Mouse (Mus musculus) adrenal gland, postnatal 14 days (tissue): ENCODE results near the gene Dlg4. TPM values are rescaled to one million over a fixed set of nuclear protein-coding genes. Genes with fewer than 3 reads are reported as not detected.

Experiments used
- DNase-seq: peaks from one replicate; pipeline ENCODE4 v3.0.0; 2021; ENCODE audit warnings: mixed read lengths
- long read RNA-seq, 2 experiments: library from polyadenylated mRNA; stranded (forward); transcript quantifications; one replicate each; pipeline ENCODE4 v2.0.0; 2021
- total RNA-seq: library from RNA; stranded (reverse); gene quantifications from 2 replicates; pipeline ENCODE4 v1.2.3, GENCODE M21; 2021

Gene Dlg4
- 31.9 and 37.0 TPM in 2 replicates for total RNA-seq
- long read RNA-seq, experiment 1, partial matches to known transcripts, result 1 of 7 reads
- long read RNA-seq, experiment 1, other reads (novel, unspliced or antisense), result 6 of 7 reads
- long read RNA-seq, experiment 2, partial matches to known transcripts, result 1 of 7 reads
- long read RNA-seq, experiment 2, other reads (novel, unspliced or antisense), result 5 of 7 reads

DNA sequence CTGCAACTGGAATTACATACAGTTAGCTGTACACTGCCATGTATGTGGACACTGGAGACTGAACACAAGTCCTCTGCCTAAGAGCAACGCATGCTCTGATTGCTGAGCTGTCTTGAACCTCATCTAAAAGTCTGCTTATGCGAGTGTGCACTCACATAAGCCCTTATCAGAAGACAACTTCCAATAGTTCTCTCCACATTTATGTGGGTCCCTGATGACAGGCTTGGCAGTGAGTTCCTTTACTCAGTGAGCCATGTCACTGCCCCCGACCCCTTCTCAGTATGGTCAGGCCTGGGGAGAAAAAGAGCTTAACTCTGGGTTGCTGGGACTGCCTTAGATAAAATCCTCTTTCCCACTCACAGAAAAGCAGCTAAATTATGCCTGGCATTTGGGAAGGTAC lies at the start of gene Dlg4:
TSS of gene Dlg4 (plus strand) at position 274 of the 400 bp plus-strand sequence.
- peak; percentile 2 for DNase-seq

DNA sequence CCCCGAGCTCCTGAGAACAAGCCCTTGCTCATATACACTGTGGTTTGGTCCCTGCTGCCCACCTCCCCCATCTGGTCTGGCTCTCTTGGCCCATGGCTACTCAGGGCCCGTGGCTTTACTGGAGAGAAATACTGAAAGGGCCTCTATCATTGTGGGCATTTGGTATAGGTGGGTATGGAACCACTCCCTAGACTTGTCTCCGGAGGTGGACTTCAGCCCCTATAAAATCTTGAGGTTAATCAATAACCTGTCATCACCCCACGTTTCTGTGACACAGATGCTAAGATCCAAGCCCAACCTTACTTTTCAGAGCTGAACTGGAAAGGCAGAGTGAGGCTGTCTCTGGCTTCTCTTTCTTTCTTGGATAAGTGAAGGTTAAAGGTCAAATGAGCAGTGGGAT lies 47.9 kb upstream of the Dlg4 start:
- DNase-seq, result no peak

DNA sequence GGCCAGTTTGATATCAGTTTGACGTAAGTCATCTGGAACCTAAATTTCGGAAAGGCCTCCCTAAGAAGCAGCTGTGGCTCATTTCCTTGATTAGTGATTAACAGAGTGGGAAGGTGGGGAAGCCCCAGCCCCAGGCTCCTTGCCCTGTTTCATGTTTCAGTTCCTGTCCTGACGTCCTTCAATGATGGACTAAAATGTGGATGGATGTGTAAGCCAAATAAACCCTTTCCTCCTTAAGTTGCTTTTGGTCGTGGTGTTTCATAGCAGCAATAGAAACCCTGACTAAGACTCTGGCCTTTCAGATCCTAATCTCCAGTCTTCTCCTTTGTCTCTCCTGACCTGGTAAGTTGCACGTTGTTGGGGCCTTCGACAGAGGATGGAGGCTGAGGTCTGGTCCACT lies 46.5 kb upstream of the Dlg4 start:
- no peak for DNase-seq

DNA sequence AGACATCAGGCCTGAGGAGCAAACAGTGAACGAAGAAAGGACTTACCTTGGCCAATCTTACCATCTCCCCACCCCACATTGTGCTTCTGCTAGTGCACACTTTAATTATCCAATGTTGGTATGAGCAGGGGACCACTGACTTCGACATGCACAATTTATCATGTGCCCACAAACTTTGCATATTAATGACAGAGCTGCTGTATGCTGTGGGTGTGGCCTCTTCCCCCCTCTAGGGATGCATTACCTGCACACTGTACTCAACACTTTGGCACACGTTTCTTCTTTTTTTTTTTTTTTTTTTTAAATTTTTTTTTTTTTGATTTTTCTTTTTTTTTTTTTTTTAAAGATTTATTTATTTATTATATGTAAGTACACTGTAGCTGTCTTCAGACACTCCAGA lies 46.0 kb upstream of the Dlg4 start:
- DNase-seq, result no peak

DNA sequence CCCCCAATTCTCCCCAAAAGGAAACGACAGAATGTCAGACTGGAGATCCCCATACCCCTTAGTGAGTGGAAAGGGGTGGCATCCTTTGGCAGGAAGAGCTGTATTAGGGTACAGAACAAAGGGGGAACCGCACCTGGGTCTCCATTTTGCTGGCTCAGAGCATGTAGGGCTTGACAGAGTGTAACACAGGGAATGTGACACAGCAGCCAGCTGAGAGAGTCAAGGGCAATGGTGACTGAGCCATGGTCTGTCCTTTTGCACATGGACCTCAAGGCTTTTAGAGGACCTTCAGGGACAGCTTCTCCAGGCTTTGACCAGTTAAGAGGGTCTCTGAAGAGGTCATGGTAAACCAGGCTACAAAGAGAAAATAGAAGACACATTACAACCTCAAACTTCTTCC lies 41.8 kb upstream of the Dlg4 start:
- no peak for DNase-seq

DNA sequence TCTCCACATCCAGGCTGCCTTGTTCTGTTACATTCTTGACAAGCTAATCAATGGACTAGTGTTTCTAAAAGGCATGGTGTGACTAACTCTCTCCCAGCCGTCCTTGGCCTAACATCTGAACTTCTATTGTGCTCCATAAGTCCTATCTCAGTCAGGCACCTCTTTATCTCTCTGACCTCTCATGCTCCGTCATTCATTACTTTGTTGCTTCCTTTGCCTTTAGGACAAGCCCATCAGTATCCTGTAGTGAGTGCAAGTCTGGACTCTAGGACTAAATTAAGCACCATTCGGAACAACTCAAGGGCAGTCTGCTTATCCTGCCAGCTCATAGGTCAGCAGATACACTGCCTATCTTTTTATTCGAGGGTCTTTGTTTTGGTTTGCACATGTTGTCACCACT lies 40.5 kb upstream of the Dlg4 start:
- DNase-seq, result no peak

DNA sequence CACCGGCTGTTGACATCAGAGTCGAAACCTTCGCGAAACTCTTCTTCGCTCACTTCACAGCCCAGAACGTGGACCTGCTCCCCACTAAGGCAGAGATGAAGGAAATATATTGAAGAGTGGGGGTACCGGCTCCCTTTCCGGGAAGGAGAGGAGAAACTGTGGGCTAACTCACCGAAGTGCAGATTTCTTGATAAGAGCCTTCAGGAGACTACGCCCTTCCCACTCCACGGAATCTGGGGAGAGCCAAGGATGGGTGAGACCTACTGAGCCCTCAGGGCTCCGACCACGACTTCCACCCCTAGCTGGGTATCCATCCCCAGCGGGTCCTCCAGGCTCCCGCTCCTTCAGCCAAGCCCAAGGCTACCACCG lies 36.9 kb upstream of the Dlg4 start:
- DNase-seq, result no peak

DNA sequence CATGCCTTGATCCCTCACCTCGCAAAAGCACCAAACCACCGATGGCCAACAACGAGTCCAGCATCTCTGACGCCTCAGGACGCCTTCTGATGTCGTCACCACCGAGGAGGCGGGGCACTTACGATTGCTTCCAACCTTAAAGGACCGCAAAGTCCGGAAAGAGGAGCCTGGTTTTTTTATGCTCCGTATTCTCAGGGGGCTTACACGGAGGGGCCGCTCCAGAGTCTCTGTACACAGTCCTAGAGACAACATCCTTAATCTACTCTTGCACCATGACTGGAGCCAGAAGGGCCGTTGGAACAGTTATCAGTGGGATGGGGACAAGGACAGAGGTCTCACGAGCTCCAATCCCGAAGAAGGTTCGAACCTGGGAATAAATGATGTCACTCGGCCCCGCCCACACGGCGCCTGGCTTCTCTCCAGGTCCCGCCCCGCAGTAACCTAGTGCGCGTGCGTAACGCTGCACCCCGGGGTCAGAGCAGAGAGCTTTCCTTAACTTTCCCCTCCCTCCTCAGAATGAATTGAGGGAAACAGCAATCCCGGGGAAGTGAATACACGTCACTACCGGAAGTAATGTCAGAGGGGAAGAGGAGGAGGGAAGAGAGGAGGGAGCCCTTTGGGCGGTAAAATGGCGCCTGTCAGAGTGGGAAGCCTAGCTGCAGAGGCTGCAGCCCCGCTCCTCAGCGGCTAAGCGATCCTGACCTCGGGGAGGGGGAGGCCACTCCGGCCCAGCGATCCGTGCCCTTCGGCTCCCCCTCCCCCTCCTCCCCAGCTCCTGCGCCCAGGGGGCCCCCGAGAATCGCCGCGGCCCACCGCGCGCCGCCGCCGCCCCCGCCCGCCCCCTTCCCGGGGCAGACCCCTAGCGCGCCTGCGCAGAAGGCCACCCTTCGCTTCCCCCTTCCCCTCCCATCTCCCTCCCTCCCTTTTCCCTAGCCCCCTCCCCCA lies 36.3 kb upstream of the Dlg4 start:
- DNase-seq, result peak; percentile 97

DNA sequence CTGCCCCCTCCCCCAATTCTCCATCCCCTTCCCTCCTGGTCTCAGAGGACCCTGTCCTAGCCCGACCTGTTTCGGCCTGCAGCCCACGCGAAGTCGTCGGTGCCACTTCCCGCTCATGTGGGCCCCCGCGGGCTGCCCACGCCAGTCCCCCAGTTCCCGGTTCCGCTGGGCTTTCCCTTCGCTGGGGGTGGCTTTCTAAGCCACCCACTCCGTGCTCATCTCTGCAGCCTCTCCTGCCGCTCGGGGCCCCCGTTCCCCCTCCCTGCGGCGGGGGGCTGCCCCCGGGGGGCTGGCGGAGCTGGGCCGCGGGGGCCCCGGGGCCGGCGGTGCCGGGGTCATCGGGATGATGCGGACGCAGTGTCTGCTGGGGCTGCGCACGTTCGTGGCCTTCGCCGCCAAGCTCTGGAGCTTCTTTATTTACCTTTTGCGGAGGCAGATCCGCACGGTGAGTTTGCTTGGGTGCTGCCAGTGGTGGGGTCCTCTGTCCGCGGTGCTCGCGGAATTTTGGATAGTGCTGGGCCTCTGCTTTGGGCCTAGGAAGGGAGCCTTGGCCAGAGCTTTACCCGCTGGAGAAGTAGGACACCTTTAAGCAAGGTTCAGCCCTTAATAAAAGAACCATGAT lies 35.5 kb upstream of the Dlg4 start, which contains the start of gene Ctdnep1:
TSS of gene Ctdnep1 (plus strand) at position 16 of the 622 bp plus-strand sequence.
- DNase-seq, result peak; percentile 49

DNA sequence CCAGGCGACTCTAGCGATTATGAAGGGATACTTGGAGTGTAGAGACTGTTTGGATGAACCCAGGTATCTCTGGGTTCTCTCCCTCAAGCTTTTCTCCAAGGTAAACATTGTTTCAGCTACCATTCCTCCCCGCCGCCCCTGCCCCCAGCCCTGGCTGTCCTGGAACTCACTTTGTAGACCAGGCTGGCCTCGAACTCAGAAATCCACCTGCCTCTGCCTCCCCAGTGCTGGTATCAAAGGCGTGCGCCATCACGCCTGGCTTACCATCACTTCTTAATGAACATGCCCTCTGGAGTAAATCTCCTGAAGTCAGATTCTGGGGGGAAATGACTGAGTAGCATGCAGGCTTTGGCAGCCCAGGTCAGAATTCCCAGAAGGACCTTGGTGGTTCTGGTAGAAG lies 34.5 kb upstream of the Dlg4 start, which contains the start of gene Elp5:
TSS of gene Elp5 (minus strand) at position 293 of the 400 bp plus-strand sequence.
- DNase-seq, result no peak

DNA sequence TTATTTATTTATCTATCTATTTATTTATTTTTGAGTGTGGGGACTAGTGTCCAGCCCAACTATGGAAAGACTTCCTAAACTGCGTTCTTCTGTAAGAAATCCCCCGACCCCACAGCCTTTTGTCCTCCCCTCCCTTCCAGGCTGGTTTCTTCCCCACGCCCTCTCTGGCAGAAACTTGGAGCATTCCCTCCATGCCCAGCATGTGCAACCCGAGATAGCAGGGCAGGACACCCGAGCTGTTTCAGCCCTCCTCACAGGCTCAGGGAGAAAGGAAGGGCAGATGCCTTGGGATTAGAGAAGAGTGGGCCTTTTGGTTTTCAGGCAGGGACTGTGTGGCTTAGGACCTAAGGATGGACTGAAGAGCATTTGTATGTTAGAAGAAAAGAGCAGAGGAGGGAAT lies 33.9 kb upstream of the Dlg4 start:
- DNase-seq, result peak; percentile 61

DNA sequence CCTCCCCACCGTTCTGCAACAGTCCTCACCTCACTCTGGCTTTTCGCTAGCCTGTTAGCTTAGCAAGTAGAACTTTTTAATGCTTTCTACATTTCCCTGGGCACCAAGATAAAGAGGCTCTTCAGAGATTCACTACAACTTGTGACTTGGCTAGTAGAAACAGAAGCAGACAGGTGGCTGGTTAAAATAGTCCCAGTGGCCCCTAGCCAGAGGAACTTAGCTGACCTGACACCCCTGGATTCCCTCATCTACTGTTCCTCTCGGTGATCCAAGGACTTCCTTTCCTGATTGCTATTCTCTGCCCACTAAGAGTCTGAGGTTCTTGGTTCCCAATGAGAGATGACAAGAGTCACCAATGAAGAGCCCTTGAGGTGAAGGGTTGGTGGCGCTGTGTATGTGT lies 33.4 kb upstream of the Dlg4 start:
- DNase-seq, result no peak

DNA sequence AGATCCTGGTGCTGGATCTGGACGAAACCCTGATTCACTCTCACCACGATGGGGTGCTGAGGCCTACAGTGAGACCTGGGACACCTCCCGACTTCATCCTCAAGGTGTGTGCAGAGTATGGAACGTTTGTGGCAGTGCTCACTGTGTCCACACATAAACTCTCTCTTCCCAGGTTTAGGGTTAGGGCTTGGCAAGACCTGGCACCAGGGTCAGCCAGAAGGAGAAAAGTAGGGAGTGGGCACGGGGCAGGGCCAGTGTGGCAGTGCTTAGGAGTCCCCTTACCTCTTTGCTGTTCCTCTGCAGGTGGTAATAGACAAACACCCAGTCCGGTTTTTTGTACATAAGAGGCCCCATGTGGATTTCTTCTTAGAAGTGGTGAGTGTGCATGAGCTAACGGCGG lies 32.3 kb upstream of the Dlg4 start:
- no peak for DNase-seq

DNA sequence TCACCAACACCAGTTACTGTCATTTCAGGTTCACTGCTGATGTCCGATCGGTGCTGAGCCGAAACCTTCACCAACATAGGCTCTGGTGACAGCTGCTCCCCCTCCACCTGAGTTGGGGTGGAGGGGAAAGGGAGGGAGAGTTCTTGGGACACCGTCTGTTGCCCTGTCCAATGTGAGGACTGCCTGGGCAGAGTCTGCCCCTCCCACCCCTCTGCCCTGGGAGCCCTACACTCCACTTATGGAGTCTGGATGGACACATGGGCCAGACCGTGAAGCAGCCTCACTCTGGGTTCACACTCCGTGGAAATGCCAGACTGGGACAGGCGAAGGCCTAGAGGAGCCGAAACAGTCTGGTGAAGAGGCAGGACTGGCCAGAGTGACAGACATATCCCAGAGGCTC lies 26.8 kb upstream of the Dlg4 start:
- peak; percentile 7 for DNase-seq

DNA sequence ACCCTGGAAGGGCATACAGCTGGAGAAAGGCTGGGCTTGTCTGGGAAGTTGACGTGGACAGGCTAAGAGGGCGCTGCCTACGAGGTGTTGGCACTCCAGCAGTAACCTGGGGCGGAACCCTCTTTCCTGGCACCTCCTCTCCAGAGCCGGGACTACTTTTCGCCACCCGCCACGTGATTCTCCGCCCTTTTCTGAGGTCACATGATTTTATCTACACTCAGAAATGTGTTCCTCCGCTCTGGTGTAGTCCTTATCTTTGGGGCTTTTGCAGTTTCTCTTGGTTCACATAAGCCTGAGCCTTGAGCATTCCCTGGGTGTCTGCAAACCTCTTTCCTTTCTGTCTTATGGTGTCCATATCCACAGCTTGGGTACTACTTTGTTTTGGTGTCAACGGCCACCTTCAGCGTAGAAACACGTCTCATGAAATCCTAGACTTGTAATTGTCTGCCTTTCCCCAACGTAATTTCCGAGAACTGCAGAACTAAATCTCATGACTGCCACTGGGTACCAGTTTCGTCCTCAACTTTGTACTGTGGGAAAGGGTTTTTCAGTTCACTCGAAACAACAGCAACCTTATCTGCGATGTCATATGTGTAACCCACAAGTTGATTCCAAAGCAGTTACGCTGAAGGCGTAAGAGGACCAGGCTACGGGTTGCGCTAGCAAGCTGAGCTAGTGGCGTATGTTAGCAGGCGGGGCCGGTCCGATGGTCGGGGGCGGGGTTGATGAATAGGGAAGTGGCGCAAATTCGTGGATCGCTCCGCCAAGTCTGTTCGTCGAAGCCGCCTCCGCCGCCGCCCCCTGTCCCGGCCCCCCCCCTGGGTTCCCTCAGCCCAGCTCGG lies 25.7 kb upstream of the Dlg4 start, which contains the start of gene Gabarap:
TSS of gene Gabarap (plus strand) at position 294 of the 842 bp plus-strand sequence.
- peak; percentile 99 for DNase-seq

DNA sequence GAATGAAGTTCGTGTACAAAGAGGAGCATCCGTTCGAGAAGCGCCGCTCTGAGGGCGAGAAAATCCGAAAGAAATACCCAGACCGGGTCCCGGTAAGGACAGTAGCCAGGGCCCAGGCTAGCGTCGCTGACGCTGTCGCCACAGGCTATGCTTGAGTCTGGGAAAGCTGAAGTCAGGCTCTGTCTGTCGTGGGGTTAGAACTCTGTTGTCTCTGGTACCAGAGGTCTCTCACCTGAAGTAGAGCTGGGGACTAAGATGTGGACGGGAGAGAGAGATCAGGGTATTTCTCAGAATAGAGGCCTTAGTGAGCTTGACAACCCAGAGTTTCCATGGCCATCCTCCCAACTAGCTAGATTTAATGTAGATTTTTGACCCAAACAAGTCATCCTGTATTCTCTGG lies 25.0 kb upstream of the Dlg4 start:
- no peak for DNase-seq

DNA sequence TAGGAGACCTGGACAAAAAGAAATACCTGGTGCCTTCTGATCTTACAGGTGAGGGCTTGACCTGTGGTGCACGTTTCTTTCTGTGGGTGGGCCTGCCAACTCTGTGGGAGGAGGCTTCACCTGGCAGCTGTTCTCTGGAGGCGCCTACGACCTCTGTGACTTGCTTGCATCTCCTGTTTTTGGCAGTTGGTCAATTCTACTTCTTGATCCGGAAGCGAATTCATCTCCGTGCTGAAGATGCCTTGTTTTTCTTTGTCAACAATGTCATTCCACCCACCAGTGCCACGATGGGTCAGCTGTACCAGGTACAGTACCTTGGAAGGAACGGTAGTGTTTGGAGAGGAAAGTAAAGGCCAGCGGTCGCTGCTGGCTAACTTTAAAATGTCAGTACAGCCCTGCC lies 24.3 kb upstream of the Dlg4 start:
- DNase-seq, result no peak

DNA sequence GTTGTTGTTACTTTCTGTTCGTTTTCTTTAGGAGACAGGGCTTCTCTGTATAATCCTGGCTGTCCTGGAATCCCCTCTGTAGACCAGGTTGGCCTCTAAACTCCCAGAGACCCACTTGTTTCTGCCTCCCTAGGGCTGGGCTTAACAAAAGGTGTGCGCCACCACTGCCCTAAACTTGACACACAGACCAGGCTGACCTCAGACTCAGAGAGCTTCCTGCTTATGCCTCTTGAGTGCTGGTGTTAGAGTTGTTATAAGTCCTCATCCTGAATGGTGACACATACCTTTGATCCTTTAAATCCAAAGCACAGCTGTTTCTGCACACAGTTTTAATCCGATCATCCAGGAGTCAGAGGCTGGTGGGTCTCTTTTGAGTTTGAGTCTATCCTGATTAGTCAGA lies 23.8 kb upstream of the Dlg4 start:
- no peak for DNase-seq

DNA sequence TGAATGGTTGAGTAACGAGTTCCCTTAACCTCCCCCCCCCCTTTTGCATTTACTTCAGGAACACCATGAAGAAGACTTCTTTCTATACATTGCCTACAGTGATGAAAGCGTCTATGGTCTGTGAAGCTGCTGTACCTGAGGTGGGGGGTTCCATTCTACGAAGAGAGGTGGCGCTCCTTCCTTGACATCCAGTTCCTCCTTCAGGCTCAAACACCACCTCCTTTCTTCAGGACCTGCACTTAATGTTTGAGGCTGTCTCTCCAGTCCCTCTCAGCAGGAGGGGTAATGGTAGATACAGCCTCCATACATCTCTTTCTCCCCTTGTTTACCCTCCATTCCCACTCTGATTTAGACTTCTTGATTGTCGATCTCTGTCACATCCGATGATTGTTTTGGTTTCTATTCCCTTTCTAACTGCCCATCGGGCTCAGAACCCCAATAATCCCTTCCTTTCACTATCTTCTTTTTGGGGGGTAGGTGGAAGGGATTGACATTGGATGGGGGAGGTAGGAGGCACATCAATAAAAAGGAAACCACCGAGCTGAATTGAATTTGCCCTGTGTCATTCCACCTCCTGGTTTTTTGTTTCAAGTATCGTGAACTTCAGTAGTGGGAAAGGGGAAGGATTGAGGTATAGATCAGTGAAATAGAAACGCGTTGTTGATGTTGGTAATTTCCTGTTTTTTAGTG lies 22.2 kb upstream of the Dlg4 start:
- no peak for DNase-seq

DNA sequence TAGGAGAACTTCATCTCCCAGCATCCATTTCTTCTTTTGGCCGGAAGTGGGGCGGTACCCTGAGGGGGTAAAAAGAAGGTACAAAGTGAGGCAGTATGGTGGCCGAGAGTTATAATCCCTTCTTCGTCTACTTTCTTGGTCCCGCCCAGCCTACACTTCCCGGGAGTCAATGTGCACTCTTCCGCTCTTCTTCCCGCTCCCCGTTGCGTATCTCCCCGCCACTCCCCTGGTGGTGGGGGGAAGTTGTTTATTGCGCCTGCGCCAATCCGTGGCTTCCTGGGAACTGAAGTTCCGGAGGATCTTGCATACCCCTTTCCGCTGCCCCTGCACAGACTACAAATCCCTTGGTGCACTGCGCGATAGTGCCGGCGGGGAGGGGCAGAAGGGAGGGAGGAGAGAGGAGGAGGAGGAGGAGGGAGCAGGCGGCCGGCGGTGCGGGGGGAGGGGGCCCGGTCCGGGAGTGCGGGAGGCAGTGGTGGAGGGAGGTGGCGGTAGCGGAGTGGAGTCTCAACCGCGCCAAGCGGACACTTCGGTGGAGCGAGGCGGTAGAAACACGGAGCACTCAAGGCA lies 21.3 kb upstream of the Dlg4 start, which contains the start of gene Phf23:
TSS of gene Phf23 (plus strand) at position 387 of the 570 bp plus-strand sequence.
- DNase-seq, result peak; percentile 99
